In the genomic region with DNA sequence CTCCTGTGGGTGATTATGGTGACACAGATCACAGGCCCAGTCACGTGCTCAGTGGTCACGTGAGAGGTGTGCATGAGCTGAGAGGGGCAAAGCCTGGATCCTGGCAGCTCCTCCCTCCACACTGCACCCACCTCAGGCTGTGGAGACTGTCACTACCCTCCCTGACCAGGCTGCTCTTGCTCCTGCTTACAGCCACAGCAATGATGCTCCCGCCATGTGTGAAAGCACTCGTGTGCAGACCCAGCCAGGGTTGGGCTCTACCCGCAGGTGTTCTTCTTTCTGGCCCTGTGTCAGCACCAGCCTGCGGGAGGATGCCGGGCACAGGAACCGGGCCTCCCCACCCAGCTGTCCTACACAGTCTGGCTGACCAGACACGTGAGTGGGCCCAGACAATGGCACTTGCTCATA, we compare ENCODE assay signal across 12 mouse cellular contexts.
DNase-seq lines count a peak whose midpoint lies in the region; ATAC-seq lines count a peak whose summit lies in the region.
"Had no signal": no experiment of that assay in that cellular context is flagged by ENCODE, and none has a peak within 500 bp of the region (broad histone marks: within the 10 kb centered on the region; RNA-seq: fewer than 3 reads in every experiment).

No protein-coding gene starts in this region.

- H3K4me1 ChIP-seq in neural tube, embryonic 14.5 days (ENCODE audit: control insufficient read depth, insufficient read depth, low read length), result 0 out of 2 replicates have a peak, but pooled peaks cover 3% of the 10 kb centered on the region
- H3K4me1 ChIP-seq in hindbrain, embryonic 16.5 days (ENCODE audit: control insufficient read depth, insufficient read depth, low read depth, low read length), result no peaks in the 10 kb centered on the region; the same call in 1 of the 2 replicates

- H3K27ac ChIP-seq in neural tube, embryonic 14.5 days (ENCODE audit: low read depth, low read length), result no peak overlapping the region
- no peak overlapping the region for H3K27ac ChIP-seq in hindbrain, embryonic 16.5 days (ENCODE audit: low read depth, low read length)
- H3K27ac ChIP-seq: embryonic facial prominence, embryonic 12.5 days had no signal

- no peaks in the 10 kb centered on the region for H3K9me3 ChIP-seq in neural tube, embryonic 14.5 days (ENCODE audit: control insufficient read depth, low read length)
- H3K9me3 ChIP-seq in hindbrain, embryonic 16.5 days (ENCODE audit: control insufficient read depth, low read length), result no peaks in the 10 kb centered on the region
- H3K9me3 ChIP-seq: embryonic facial prominence, embryonic 12.5 days had no signal

- no peaks in the 10 kb centered on the region for H3K36me3 ChIP-seq in neural tube, embryonic 14.5 days (ENCODE audit: control insufficient read depth, insufficient read depth, low read length)
- H3K36me3 ChIP-seq in hindbrain, embryonic 16.5 days (ENCODE audit: control insufficient read depth, insufficient read depth, low read length), result no peaks in the 10 kb centered on the region
- H3K36me3 ChIP-seq: embryonic facial prominence, embryonic 12.5 days had no signal

- DNase-seq in neural tube, embryonic 10.5 days (ENCODE audit: extremely low spot score, low spot score), result no peak
- DNase-seq in cerebellum, postnatal 10 days, result peak; percentile 83 to 84
- no peak for DNase-seq in T-cell, adult 2 months (ENCODE audit: low spot score)
- DNase-seq in gastrocnemius, postnatal 25 days, result no peak
- no peak for DNase-seq in spleen, postnatal 14 days (ENCODE audit: low spot score in 2 of 2)
- DNase-seq: adrenal gland, postnatal 14 days; gastrocnemius, postnatal 10 days; heart, postnatal 14 days had no signal

- no peak overlapping the region for H3K4me3 ChIP-seq in neural tube, embryonic 14.5 days (ENCODE audit: low read depth, low read length)
- H3K4me3 ChIP-seq in hindbrain, embryonic 16.5 days (ENCODE audit: low read length), result no peak overlapping the region
- H3K4me3 ChIP-seq: embryonic facial prominence, embryonic 12.5 days had no signal

- WGBS in neural tube, embryonic 14.5 days, result 55% methylated on average over 9 of the region's 9 CpGs
- WGBS in hindbrain, embryonic 16.5 days, result 50% methylated on average over 9 of the region's 9 CpGs

- no peak overlapping the region for H3K4me2 ChIP-seq in neural tube, embryonic 14.5 days (ENCODE audit: low read depth, low read length)
- no peak overlapping the region for H3K4me2 ChIP-seq in hindbrain, embryonic 16.5 days (ENCODE audit: low read length)
- H3K4me2 ChIP-seq: embryonic facial prominence, embryonic 12.5 days; liver, embryonic 11.5 days had no signal

- ATAC-seq in neural tube, embryonic 14.5 days (ENCODE audit: low read depth), result peak; percentile 52; the same call in 1 of the 2 replicates
- peak; percentile 40; the same call in 1 of the 2 replicates for ATAC-seq in hindbrain, embryonic 16.5 days

- no peaks in the 10 kb centered on the region for H3K27me3 ChIP-seq in neural tube, embryonic 14.5 days (ENCODE audit: control insufficient read depth, insufficient read depth, low read length)
- no peaks in the 10 kb centered on the region for H3K27me3 ChIP-seq in hindbrain, embryonic 16.5 days (replicated peaks; ENCODE audit: control insufficient read depth, insufficient read depth, low read length)
- H3K27me3 ChIP-seq: embryonic facial prominence, embryonic 12.5 days had no signal

- no peak overlapping the region for H3K9ac ChIP-seq in neural tube, embryonic 14.5 days (replicated peaks; ENCODE audit: low read depth, low read length)
- H3K9ac ChIP-seq in hindbrain, embryonic 16.5 days (ENCODE audit: low read depth, low read length), result no peak overlapping the region
- H3K9ac ChIP-seq: embryonic facial prominence, embryonic 12.5 days had no signal

Comparison
In these comparisons a context has a peak if more than half of its experiments do, and no peak if none do; other contexts are left out.
1. DNase-seq: peak in cerebellum, postnatal 10 days (2 of 2); none in neural tube, embryonic 10.5 days (single experiment), T-cell, adult 2 months (single experiment), gastrocnemius, postnatal 25 days (single experiment) and spleen, postnatal 14 days (0 of 2).